8 mouse cellular contexts compared by ENCODE assay signal in genomic region chr3:106496045-106496721, GRCm38 (mm10). TPM values are rescaled to one million over a fixed set of nuclear protein-coding genes. Genes with fewer than 3 reads are reported as not detected.
DNase-seq lines count a peak whose midpoint lies in the region; ATAC-seq and TF ChIP-seq lines count a peak whose summit lies in the region.

No protein-coding gene starts in this region.

- WGBS in kidney, adult 2 months = 59% methylated on average over 4 of the region's 4 CpGs
- WGBS in limb, embryonic 15.5 days = 43% methylated on average over 4 of the region's 4 CpGs

- H3K4me3 ChIP-seq in kidney, adult 2 months (ENCODE audit: insufficient read depth, low read depth, low read length) = no peak overlapping the region
- H3K4me3 ChIP-seq in limb, embryonic 15.5 days = no peak overlapping the region

- H3K4me2 ChIP-seq in limb, embryonic 15.5 days = no peak overlapping the region

- H3K27me3 ChIP-seq in kidney, adult 2 months (replicated peaks; ENCODE audit: control insufficient read depth, insufficient read depth, low read length) = no peaks in the 10 kb centered on the region
- no peaks in the 10 kb centered on the region for H3K27me3 ChIP-seq in limb, embryonic 15.5 days

- TF ChIP-seq POLR2A in kidney, adult 2 months (IDR thresholded peaks at IDR 0.05; ENCODE audit: low read depth, low read length) = no peak
- no peak for TF ChIP-seq POLR2A in brain, embryonic 14.5 days (IDR thresholded peaks at IDR 0.05; ENCODE audit: borderline replicate concordance, extremely low read depth, insufficient read depth, insufficient read length, poor library complexity, severe bottlenecking)

- H3K9ac ChIP-seq in limb, embryonic 15.5 days = no peak overlapping the region

- no peaks in the 10 kb centered on the region; the same call in 1 of the 2 replicates for H3K36me3 ChIP-seq in kidney, adult 2 months (ENCODE audit: control insufficient read depth, insufficient read depth, low read length)
- H3K36me3 ChIP-seq in limb, embryonic 15.5 days = peaks cover 5% of the 10 kb centered on the region; the same call in 1 of the 2 replicates

- peak; percentile 21 for DNase-seq in kidney, adult 2 months
- DNase-seq in kidney, postnatal 14 days = no peak
- peak; percentile 4 for DNase-seq in brain, embryonic 14.5 days (ENCODE audit: low read depth)
- DNase-seq in embryo, embryonic 10 days (ENCODE audit: low spot score) = no peak
- no peak for DNase-seq in cerebellum, adult 11-12 months
- no peak for DNase-seq in layer of hippocampus, postnatal 14 days (ENCODE audit: low spot score in 2 of 2)

- H3K9me3 ChIP-seq in limb, embryonic 15.5 days = no peaks in the 10 kb centered on the region

- no peaks in the 10 kb centered on the region; the same call in 1 of the 2 replicates for H3K4me1 ChIP-seq in kidney, adult 2 months (ENCODE audit: control insufficient read depth, insufficient read depth, low read length)
- H3K4me1 ChIP-seq in limb, embryonic 15.5 days = no peaks in the 10 kb centered on the region

- TF ChIP-seq CTCF in kidney, adult 2 months (conservative IDR thresholded peaks at IDR 0.05; ENCODE audit: insufficient read depth, insufficient read length, low read depth, low read length) = no peak
- TF ChIP-seq CTCF in brain, embryonic 14.5 days (IDR thresholded peaks at IDR 0.05; ENCODE audit: borderline replicate concordance, extremely low read depth, insufficient read depth, insufficient read length) = no peak

- no peak for ATAC-seq in limb, embryonic 15.5 days (ENCODE audit: insufficient number of reproducible peaks, low FRiP score, low TSS enrichment, low read depth)
- peak; percentile 32 for ATAC-seq in monocyte, adult 5-6 weeks (replicated peaks; ENCODE audit: insufficient number of reproducible peaks, low FRiP score, low TSS enrichment, poor library complexity, severe bottlenecking)

- no peak overlapping the region for H3K27ac ChIP-seq in kidney, adult 2 months (ENCODE audit: insufficient read depth, low read depth, low read length)
- peak overlapping the region; percentile 4; the same call in 1 of the 2 replicates for H3K27ac ChIP-seq in limb, embryonic 15.5 days

RNA-seq across cellular contexts. Expression of gene Dennd2d, which starts 14.0 kb away (rescaled TPM):
- polyA plus RNA-seq in kidney, adult 2 months (2012; rRNA removed) = 5.6 and 6.1 TPM in 2 replicates
- polyA plus RNA-seq in brain, embryonic 14.5 days (2012; rRNA removed) = 0.29 and 0.49 TPM in 2 replicates
- polyA plus RNA-seq in limb, embryonic 15.5 days (2015; fragmentation: Nextera tagmentation; extraction: Ambion mirVana) = 5.8 and 6.4 TPM in 2 replicates
- total RNA-seq in monocyte, adult 5-6 weeks (2017) = 25.0 to 49.5 TPM (median 27.4 TPM) in 3 replicates
- under 1 TPM; 0.10 to 0.60 TPM for total RNA-seq in layer of hippocampus, postnatal 14 days (2021)

RNA-seq across cellular contexts. Expression of gene Dram2, which starts 51.4 kb away (rescaled TPM):
- polyA plus RNA-seq in kidney, adult 2 months (2012; rRNA removed) = 117 and 127 TPM in 2 replicates
- 36.1 and 42.9 TPM in 2 replicates for polyA plus RNA-seq in brain, embryonic 14.5 days (2012; rRNA removed)
- polyA plus RNA-seq in limb, embryonic 15.5 days (2015; fragmentation: Nextera tagmentation; extraction: Ambion mirVana) = 62.3 and 67.4 TPM in 2 replicates
- 95.3 to 127 TPM (median 113 TPM) in 3 replicates for total RNA-seq in monocyte, adult 5-6 weeks (2017)
- 10 to 100 TPM; 42.5 to 44.7 TPM for total RNA-seq in layer of hippocampus, postnatal 14 days (2021)

RNA-seq across cellular contexts. Expression of gene Cept1, which starts 51.4 kb away (rescaled TPM):
- 18.1 and 20.6 TPM in 2 replicates for polyA plus RNA-seq in kidney, adult 2 months (2012; rRNA removed)
- 27.9 and 30.0 TPM in 2 replicates for polyA plus RNA-seq in brain, embryonic 14.5 days (2012; rRNA removed)
- polyA plus RNA-seq in limb, embryonic 15.5 days (2015; fragmentation: Nextera tagmentation; extraction: Ambion mirVana) = 75.5 and 77.7 TPM in 2 replicates
- 149 to 192 TPM (median 150 TPM) in 3 replicates for total RNA-seq in monocyte, adult 5-6 weeks (2017)
- total RNA-seq in layer of hippocampus, postnatal 14 days (2021) = 10 to 100 TPM; 35.5 to 40.2 TPM

Comparison
In these comparisons a context has a peak if more than half of its experiments do, and no peak if none do; other contexts are left out.
1. DNase-seq: peak in kidney, adult 2 months (single experiment) and brain, embryonic 14.5 days (single experiment); none in kidney, postnatal 14 days (single experiment), embryo, embryonic 10 days (single experiment), cerebellum, adult 11-12 months (single experiment) and layer of hippocampus, postnatal 14 days (0 of 2).